Mouse (Mus musculus): ENCODE data around the gene Mast4. TPM values are rescaled to one million over a fixed set of nuclear protein-coding genes. Genes with fewer than 3 reads are reported as not detected.

The Mast4 gene
- polyA plus RNA-seq, 1 experiment from 2014 or later, result 18.9 TPM

DNA sequence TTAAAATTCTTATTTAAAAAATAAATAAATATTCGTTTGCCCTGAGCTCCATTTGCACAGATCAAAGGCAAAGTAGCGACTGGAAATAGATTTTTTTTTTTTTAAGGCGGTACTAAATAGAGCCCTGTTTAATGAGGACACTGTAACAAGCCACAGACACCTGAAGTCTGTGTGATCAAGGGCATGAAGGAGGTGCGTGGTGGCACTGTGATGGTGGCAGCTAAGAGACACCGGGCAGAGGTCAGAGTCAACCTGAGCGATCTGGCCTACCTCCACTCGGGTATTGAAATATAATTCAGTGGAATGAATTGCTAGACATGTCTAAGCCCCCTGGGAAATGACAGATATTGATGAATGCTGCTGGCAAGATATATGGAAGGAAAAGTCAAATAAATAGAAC is 184.9 kb downstream of the Mast4 start:
- no peak overlapping the region for H3K4me3 ChIP-seq (ENCODE audit: low read depth, low read length)
- no peaks in the 10 kb centered on the region for H3K9me3 ChIP-seq (ENCODE audit: control insufficient read depth, low read length)
- no peak overlapping the region for H3K27ac ChIP-seq (replicated peaks; ENCODE audit: low read depth, low read length)
- no peak overlapping the region for H3K9ac ChIP-seq (ENCODE audit: low read length)
- 81% methylated on average over 7 of the region's 7 CpGs for WGBS
- DNase-seq (ENCODE audit: low spot score) (no peak), ATAC-seq (ENCODE audit: insufficient number of reproducible peaks, low FRiP score, low TSS enrichment, low read depth) (no peak)
- no peaks in the 10 kb centered on the region for H3K27me3 ChIP-seq (ENCODE audit: control insufficient read depth, insufficient read depth, low read length)
- no peaks in the 10 kb centered on the region for H3K4me1 ChIP-seq (ENCODE audit: control insufficient read depth, insufficient read depth, low read length)
- no peaks in the 10 kb centered on the region for H3K36me3 ChIP-seq (ENCODE audit: control insufficient read depth, insufficient read depth, low read length)
- H3K4me2 ChIP-seq (ENCODE audit: low read depth, severe bottlenecking), result no peak overlapping the region

- WGBS, result 81% methylated on average over 5 of the region's 5 CpGs
- H3K9me3 ChIP-seq (ENCODE audit: control insufficient read depth, low read length), result no peaks in the 10 kb centered on the region
- H3K36me3 ChIP-seq (ENCODE audit: control insufficient read depth, insufficient read depth, low read length), result no peaks in the 10 kb centered on the region
- no peak for ATAC-seq (ENCODE audit: insufficient number of reproducible peaks, low FRiP score, low TSS enrichment, low read depth)
- no peak overlapping the region for H3K9ac ChIP-seq (ENCODE audit: low read length)
- H3K27ac ChIP-seq (replicated peaks; ENCODE audit: low read depth, low read length), result no peak overlapping the region
- H3K4me3 ChIP-seq (ENCODE audit: low read depth, low read length), result no peak overlapping the region
- no peaks in the 10 kb centered on the region for H3K27me3 ChIP-seq (ENCODE audit: control insufficient read depth, insufficient read depth, low read length)
- no peaks in the 10 kb centered on the region for H3K4me1 ChIP-seq (ENCODE audit: control insufficient read depth, insufficient read depth, low read length)
- no peak overlapping the region for H3K4me2 ChIP-seq (ENCODE audit: low read depth, severe bottlenecking)
- no peak for DNase-seq (ENCODE audit: low spot score)
These were observed 190.0 kb downstream of the Mast4 start for GRCm38 (mm10) chr13:103144343-103144742.

DNA sequence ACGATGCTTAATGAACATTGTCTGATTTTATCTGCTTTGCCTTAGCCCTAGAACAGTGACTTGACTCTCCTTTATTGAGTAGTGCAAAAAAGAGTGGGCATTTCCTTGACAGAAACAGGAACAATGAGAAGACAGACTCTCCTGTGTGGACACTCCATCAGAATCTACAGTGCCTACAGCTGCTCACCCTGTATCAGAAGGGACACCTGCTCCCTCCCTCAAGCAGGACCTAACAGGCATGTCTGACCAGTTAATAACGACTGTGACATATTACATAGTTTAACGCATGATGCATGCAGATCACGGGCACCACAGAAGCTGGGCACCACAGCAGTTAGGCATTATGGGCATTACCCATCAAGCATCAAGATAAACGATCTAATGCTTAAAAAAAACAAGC is 193.0 kb downstream of the Mast4 start:
- Histone ChIP-seq H3K4me1 (ENCODE audit: control insufficient read depth, insufficient read depth, low read length) (no peaks in the 10 kb centered on the region), H3K4me3 (ENCODE audit: low read depth, low read length) (no peak overlapping the region), H3K4me2 (ENCODE audit: low read depth, severe bottlenecking) (no peak overlapping the region), H3K9ac (ENCODE audit: low read length) (no peak overlapping the region), H3K9me3 (ENCODE audit: control insufficient read depth, low read length) (no peaks in the 10 kb centered on the region), H3K36me3 (ENCODE audit: control insufficient read depth, insufficient read depth, low read length) (no peaks in the 10 kb centered on the region), H3K27me3 (ENCODE audit: control insufficient read depth, insufficient read depth, low read length) (no peaks in the 10 kb centered on the region), H3K27ac (replicated peaks; ENCODE audit: low read depth, low read length) (no peak overlapping the region)
- DNase-seq (ENCODE audit: low spot score) (no peak), ATAC-seq (ENCODE audit: insufficient number of reproducible peaks, low FRiP score, low TSS enrichment, low read depth) (no peak)
- 88% methylated on average over 5 of the region's 5 CpGs for WGBS

GRCm38 (mm10) chr13:103140051-103140450 is 194.2 kb downstream of the Mast4 start:
- Histone ChIP-seq H3K4me3 (ENCODE audit: low read depth, low read length) (no peak overlapping the region), H3K36me3 (ENCODE audit: control insufficient read depth, insufficient read depth, low read length) (no peaks in the 10 kb centered on the region), H3K27ac (replicated peaks; ENCODE audit: low read depth, low read length) (no peak overlapping the region), H3K27me3 (ENCODE audit: control insufficient read depth, insufficient read depth, low read length) (no peaks in the 10 kb centered on the region), H3K9me3 (ENCODE audit: control insufficient read depth, low read length) (no peaks in the 10 kb centered on the region), H3K4me1 (ENCODE audit: control insufficient read depth, insufficient read depth, low read length) (no peaks in the 10 kb centered on the region), H3K9ac (ENCODE audit: low read length) (no peak overlapping the region), H3K4me2 (ENCODE audit: low read depth, severe bottlenecking) (no peak overlapping the region)
- DNase-seq (ENCODE audit: low spot score), result no peak
- 89% methylated on average over 13 of the region's 13 CpGs for WGBS
- no peak for ATAC-seq (ENCODE audit: insufficient number of reproducible peaks, low FRiP score, low TSS enrichment, low read depth)

GRCm38 (mm10) chr13:103138298-103138697 is 196.0 kb downstream of the Mast4 start:
- ATAC-seq (ENCODE audit: insufficient number of reproducible peaks, low FRiP score, low TSS enrichment, low read depth) (no peak), DNase-seq (ENCODE audit: low spot score) (no peak)
- no peaks in the 10 kb centered on the region for H3K36me3 ChIP-seq (ENCODE audit: control insufficient read depth, insufficient read depth, low read length)
- no peak overlapping the region for H3K9ac ChIP-seq (ENCODE audit: low read length)
- H3K9me3 ChIP-seq (ENCODE audit: control insufficient read depth, low read length), result no peaks in the 10 kb centered on the region
- no peak overlapping the region for H3K27ac ChIP-seq (replicated peaks; ENCODE audit: low read depth, low read length)
- no peaks in the 10 kb centered on the region for H3K4me1 ChIP-seq (ENCODE audit: control insufficient read depth, insufficient read depth, low read length)
- no peak overlapping the region for H3K4me2 ChIP-seq (ENCODE audit: low read depth, severe bottlenecking)
- no peaks in the 10 kb centered on the region for H3K27me3 ChIP-seq (ENCODE audit: control insufficient read depth, insufficient read depth, low read length)
- H3K4me3 ChIP-seq (ENCODE audit: low read depth, low read length), result no peak overlapping the region

DNA sequence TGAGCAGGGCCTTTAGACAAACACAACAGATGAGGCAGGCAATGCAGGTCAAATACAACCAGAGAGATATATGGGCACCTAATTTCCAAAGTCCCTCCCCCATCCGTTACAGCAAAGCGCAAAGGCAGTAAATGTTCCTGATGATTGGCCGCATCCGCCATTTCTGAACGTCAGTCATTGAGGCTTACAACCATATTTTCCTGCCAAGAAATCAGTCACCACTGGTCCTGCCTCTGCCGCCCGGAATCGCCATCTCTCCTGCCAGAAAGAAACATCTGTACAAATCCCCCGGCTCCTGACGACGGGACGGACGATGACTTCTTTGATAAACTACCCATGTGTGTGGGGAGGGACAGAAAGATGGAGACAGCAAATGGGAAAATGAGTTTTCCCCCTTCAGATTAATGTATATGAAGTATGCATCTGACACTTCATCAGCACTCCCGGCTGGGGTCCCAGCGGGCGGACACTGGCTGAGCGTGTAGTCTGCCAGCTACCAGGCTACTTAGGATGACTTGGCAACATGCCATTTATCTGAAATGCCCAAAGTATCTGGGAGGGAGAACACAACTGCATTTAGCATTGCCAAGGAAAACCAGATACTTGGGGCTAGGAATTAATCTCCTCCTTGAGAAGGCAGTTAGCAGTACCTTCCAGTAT is 198.9 kb downstream of the Mast4 start:
- Histone ChIP-seq H3K9me3 (ENCODE audit: control insufficient read depth, low read length) (no peaks in the 10 kb centered on the region), H3K27ac (replicated peaks; ENCODE audit: low read depth, low read length) (no peak overlapping the region), H3K4me2 (ENCODE audit: low read depth, severe bottlenecking) (no peak overlapping the region), H3K4me3 (ENCODE audit: low read depth, low read length) (no peak overlapping the region), H3K36me3 (ENCODE audit: control insufficient read depth, insufficient read depth, low read length) (no peaks in the 10 kb centered on the region), H3K9ac (ENCODE audit: low read length) (no peak overlapping the region), H3K4me1 (ENCODE audit: control insufficient read depth, insufficient read depth, low read length) (no peaks in the 10 kb centered on the region), H3K27me3 (ENCODE audit: control insufficient read depth, insufficient read depth, low read length) (no peaks in the 10 kb centered on the region)
- 92% methylated on average over 17 of the region's 17 CpGs for WGBS
- ATAC-seq (ENCODE audit: insufficient number of reproducible peaks, low FRiP score, low TSS enrichment, low read depth) (no peak), DNase-seq (ENCODE audit: low spot score) (no peak)

GRCm38 (mm10) chr13:103131781-103132180 is 202.5 kb downstream of the Mast4 start:
- no peak overlapping the region for H3K9ac ChIP-seq (ENCODE audit: low read length)
- no peaks in the 10 kb centered on the region for H3K9me3 ChIP-seq (ENCODE audit: control insufficient read depth, low read length)
- ATAC-seq (ENCODE audit: insufficient number of reproducible peaks, low FRiP score, low TSS enrichment, low read depth) (no peak), DNase-seq (ENCODE audit: low spot score) (no peak)
- H3K36me3 ChIP-seq (ENCODE audit: control insufficient read depth, insufficient read depth, low read length), result no peaks in the 10 kb centered on the region
- 92% methylated on average over 2 of the region's 2 CpGs for WGBS
- no peak overlapping the region for H3K4me3 ChIP-seq (ENCODE audit: low read depth, low read length)
- H3K4me1 ChIP-seq (ENCODE audit: control insufficient read depth, insufficient read depth, low read length), result 0 out of 2 replicates have a peak, but pooled peaks cover 2% of the 10 kb centered on the region
- no peaks in the 10 kb centered on the region for H3K27me3 ChIP-seq (ENCODE audit: control insufficient read depth, insufficient read depth, low read length)
- no peak overlapping the region for H3K4me2 ChIP-seq (ENCODE audit: low read depth, severe bottlenecking)
- no peak overlapping the region for H3K27ac ChIP-seq (replicated peaks; ENCODE audit: low read depth, low read length)

DNA sequence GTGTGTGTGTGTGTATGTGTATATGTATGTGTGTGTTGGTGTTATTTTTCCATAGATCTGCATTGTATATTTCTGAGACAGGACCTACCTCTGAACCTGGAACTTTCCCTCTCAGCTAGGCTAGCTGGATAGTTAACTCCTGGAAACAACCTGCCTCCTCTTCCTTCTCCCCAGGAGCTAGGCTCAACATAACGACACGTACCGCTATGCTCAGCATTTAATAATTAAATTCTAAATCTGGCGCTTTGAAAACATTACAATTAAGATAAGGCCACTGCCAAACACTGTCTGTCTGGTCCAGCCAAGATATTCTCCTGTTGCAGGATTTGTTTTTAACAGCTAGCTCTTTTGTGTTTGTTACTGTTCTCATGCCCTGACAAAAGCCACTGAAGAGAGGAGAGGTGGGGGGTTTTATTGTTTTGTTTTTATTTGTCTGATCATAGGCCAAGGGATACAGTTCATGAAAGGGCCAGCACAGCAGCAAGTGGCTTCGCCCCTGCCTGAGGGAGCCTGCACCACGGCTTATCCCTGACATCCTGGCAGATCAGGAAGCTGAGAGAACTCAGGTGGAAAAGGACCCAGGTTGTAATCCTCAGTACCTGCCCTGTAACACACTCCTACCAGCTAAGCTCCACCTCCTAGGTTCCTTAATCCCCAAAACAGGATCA is 205.0 kb downstream of the Mast4 start:
- Histone ChIP-seq H3K9ac (ENCODE audit: low read length) (no peak overlapping the region), H3K4me3 (ENCODE audit: low read depth, low read length) (no peak overlapping the region), H3K9me3 (ENCODE audit: control insufficient read depth, low read length) (no peaks in the 10 kb centered on the region), H3K27me3 (ENCODE audit: control insufficient read depth, insufficient read depth, low read length) (no peaks in the 10 kb centered on the region), H3K27ac (replicated peaks; ENCODE audit: low read depth, low read length) (no peak overlapping the region), H3K4me1 (ENCODE audit: control insufficient read depth, insufficient read depth, low read length) (peaks cover 10% of the 10 kb centered on the region; the same call in 1 of the 2 replicates), H3K4me2 (ENCODE audit: low read depth, severe bottlenecking) (no peak overlapping the region), H3K36me3 (ENCODE audit: control insufficient read depth, insufficient read depth, low read length) (no peaks in the 10 kb centered on the region)
- no peak for DNase-seq (ENCODE audit: low spot score)
- 77% methylated on average over 6 of the region's 6 CpGs for WGBS
- ATAC-seq (ENCODE audit: insufficient number of reproducible peaks, low FRiP score, low TSS enrichment, low read depth), result no peak
